Comparison of ENCODE assay signal across 17 mouse cellular contexts in the genomic region with DNA sequence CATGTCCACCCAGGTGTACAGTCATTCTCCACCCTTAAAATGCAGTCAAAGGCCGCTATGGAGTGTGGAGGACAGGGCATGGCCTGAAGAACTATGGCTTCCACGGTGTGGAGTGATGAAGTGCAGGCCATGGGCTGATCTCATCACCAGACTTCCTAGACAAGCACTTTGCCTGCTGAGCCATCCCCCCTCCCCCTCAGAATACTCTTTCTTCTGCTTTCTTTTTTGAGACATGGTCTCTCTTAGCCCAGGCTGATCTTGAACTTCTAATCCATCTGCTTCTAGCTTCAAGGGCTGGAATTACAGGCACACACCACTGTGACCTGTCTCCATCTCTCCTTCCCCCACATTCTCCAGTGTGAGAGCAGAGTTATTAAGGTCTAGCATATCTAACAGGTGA.
"Had no signal": no experiment of that assay in that cellular context is flagged by ENCODE, and none has a peak within 500 bp of the region (broad histone marks: within the 10 kb centered on the region; RNA-seq: fewer than 3 reads in every experiment).

No protein-coding gene starts in this region.

- ATAC-seq: liver, postnatal 0 days; lung, postnatal 0 days had no signal

- H3K4me1 ChIP-seq: liver, embryonic 15.5 days; lung, embryonic 15.5 days; neural tube, embryonic 12.5 days; stomach, embryonic 15.5 days had no signal

- H3K27ac ChIP-seq: liver, embryonic 15.5 days; lung, embryonic 15.5 days; macrophage; midbrain, embryonic 12.5 days; neural tube, embryonic 12.5 days; stomach, embryonic 15.5 days; stomach, postnatal 0 days had no signal

- H3K4me3 ChIP-seq: liver, embryonic 15.5 days; lung, embryonic 15.5 days; midbrain, embryonic 12.5 days; neural tube, embryonic 12.5 days; stomach, embryonic 15.5 days had no signal

- DNase-seq: liver, postnatal 0 days; lung, adult 2 months; lung, postnatal 14 days; lung, postnatal 36 days; midbrain, embryonic 14.5 days; right cerebral cortex, postnatal 14 days; thymus, adult 2 months; thymus, postnatal 25 days; thymus, postnatal 4 days had no signal

- H3K36me3 ChIP-seq: liver, embryonic 15.5 days; lung, embryonic 15.5 days; stomach, embryonic 15.5 days had no signal

- H3K27me3 ChIP-seq: liver, embryonic 15.5 days; lung, embryonic 15.5 days; midbrain, embryonic 12.5 days; neural tube, embryonic 12.5 days; stomach, embryonic 15.5 days had no signal

- H3K9me3 ChIP-seq: liver, embryonic 15.5 days; lung, embryonic 15.5 days; midbrain, embryonic 12.5 days; neural tube, embryonic 12.5 days; stomach, embryonic 15.5 days had no signal
